Mouse (Mus musculus): ENCODE data around the gene Nelfe.
"Not testable (repeated sequence)": the region's sequence is repeated elsewhere in the genome, so short reads cannot be mapped to it uniquely, and the experiment has no call there.

The Nelfe gene

GRCm38 (mm10) chr17:34893072-34893824 lies 43.1 kb downstream of the Nelfe start:
- DNase-seq (ENCODE audit: extremely low spot score) = no peak

GRCm38 (mm10) chr17:34894074-34894597 lies 43.9 kb downstream of the Nelfe start:
- DNase-seq (ENCODE audit: extremely low spot score) = peak; percentile 99

- DNase-seq (ENCODE audit: extremely low spot score) = peak; percentile 63
Measured at GRCm38 (mm10) chr17:34894801-34895530, 44.8 kb downstream of the Nelfe start.

DNA sequence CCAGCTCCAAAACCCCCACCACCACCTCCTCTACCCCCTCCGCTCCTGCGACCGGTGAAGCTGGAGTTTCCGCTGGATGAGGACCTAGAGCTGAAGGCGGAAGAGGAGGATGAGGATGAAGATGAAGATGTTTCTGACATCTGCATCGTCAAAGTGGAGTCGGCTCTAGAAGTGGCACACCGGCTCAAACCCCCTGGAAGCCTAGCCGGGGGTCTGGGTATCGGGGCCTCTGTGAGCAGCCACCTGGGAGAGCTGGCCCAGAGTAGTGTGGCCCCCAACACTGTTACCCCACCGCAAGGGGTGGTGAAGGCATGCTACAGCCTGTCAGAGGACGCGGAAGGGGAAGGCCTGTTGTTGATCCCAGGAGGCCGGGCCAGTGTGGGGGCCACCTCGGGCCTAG lies 45.5 kb downstream of the Nelfe start:
- DNase-seq (ENCODE audit: extremely low spot score) = no peak

GRCm38 (mm10) chr17:34896366-34896765 lies 46.2 kb downstream of the Nelfe start:
- no peak for DNase-seq (ENCODE audit: extremely low spot score)

GRCm38 (mm10) chr17:34897373-34898159 lies 47.4 kb downstream of the Nelfe start:
- peak; percentile 25 for DNase-seq (ENCODE audit: extremely low spot score)

DNA sequence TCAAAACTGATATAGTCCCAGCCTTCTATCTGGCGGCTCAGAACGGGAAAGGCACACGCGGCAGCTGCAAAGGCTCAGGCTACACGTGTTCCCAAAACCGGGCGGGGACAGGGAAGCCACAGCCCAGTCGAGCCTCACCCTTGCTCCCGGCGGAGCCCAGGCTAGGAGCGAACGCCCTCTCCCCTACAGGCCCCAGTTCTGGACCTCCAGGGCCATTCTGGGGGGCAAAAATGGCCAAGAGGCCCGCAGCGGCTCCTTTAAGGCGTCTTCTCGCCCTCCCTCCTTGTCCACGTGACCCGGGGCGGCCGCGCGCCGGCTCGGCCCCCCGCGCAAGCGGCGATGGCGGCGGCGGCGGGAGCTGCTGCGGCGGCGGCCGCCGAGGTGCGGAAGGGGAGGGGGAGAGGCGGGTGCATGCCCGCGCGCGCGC lies 48.0 kb downstream of the Nelfe start, which contains the start of the genes C2 and Ehmt2:
TSS of gene C2 (minus strand) at position 106 of the 427 bp plus-strand sequence.
TSS of gene Ehmt2 (plus strand) at position 310 of the 427 bp plus-strand sequence.
- peak; percentile 89 for DNase-seq (ENCODE audit: extremely low spot score)

DNA sequence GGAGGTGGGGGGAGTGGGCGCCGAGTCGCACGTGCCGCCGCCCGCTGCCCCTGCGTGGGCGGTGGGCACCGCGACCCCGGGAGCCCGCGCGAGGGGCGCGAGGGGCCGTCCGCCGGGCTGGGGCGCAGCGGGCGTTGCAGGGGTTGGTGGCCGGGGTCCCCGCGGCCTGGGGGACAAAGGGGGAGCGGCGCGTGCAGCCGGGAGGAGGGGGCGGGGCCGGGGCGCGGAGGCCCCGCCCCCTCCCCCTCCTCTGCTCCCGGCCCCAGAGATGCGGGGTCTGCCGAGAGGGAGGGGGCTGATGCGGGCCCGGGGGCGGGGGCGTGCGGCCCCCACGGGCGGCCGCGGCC lies 48.5 kb downstream of the Nelfe start:
- DNase-seq (ENCODE audit: extremely low spot score) = peak; percentile 72

GRCm38 (mm10) chr17:34899053-34899889 lies 49.1 kb downstream of the Nelfe start:
- peak; percentile 59 for DNase-seq (ENCODE audit: extremely low spot score)

DNA sequence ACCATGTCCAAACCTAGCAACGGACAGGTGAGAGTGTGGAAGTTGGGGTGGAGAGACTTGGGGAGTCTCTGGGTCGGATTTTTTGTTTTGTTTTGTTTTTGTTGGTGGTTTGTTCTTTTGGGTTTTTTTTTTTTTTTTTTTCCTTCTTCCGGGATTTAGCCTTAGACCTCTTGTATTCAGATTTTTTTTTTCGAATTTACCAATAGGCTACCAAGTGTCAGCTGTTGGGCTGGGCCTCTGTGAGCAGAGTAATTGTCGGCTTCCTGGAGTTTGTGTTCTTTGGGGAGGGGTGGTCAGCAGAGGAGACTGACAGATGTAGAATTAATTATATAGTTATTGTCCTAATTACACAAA lies 49.7 kb downstream of the Nelfe start:
- no peak for DNase-seq (ENCODE audit: extremely low spot score)

GRCm38 (mm10) chr17:34900826-34901225 lies 50.6 kb downstream of the Nelfe start:
- DNase-seq (ENCODE audit: extremely low spot score) = not testable (repeated sequence)

DNA sequence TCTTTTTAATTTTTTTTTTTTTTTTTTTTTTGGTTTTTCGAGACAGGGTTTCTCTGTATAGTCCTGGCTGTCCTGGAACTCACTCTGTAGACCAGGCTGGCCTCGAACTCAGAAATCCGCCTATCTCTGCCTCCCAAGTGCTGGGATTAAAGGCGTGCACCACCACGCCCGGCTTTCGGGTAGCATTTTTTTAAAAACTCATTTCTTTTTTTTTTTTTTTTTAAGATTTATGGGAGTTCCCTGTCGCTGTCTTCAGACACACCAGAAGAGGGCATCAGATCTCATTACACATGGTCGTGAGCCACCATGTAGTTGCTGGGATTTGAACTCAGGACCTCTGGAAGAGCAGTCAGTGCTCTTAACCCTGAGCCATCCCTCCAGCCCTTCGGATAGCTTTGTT lies 51.8 kb downstream of the Nelfe start:
- DNase-seq (ENCODE audit: extremely low spot score) = not testable (repeated sequence)

- no peak for DNase-seq (ENCODE audit: extremely low spot score)
Measured at GRCm38 (mm10) chr17:34902895-34903294, 52.7 kb downstream of the Nelfe start.

Measured in embryo, embryonic 9.5 days (tissue).